Comparison of ENCODE assay signal across 20 mouse cellular contexts in genomic region chr1:190998027-190998426, GRCm38 (mm10). TPM values are rescaled to one million over a fixed set of nuclear protein-coding genes. Genes with fewer than 3 reads are reported as not detected.
"Had no signal": no experiment of that assay in that cellular context is flagged by ENCODE, and none has a peak within 500 bp of the region (broad histone marks: within the 10 kb centered on the region; RNA-seq: fewer than 3 reads in every experiment).

No protein-coding gene starts in this region.

- DNase-seq: kidney, postnatal 25 days; liver; liver, embryonic 13.5 days; liver, postnatal 0 days; lung, postnatal 14 days; right cerebral cortex, adult 18-20 months; right cerebral cortex, postnatal 25 days; thymus, adult 2 months; thymus, postnatal 25 days had no signal

- H3K27me3 ChIP-seq: limb, embryonic 12.5 days; liver, embryonic 13.5 days; lung, embryonic 15.5 days; midbrain, embryonic 12.5 days had no signal

- H3K27ac ChIP-seq: limb, embryonic 12.5 days; liver, embryonic 13.5 days; lung, embryonic 15.5 days; midbrain, embryonic 12.5 days had no signal

- H3K4me3 ChIP-seq: limb, embryonic 12.5 days; liver, embryonic 13.5 days; lung, embryonic 15.5 days; midbrain, embryonic 12.5 days had no signal

- H3K36me3 ChIP-seq: limb, embryonic 12.5 days; liver, embryonic 13.5 days; lung, embryonic 15.5 days; midbrain, embryonic 12.5 days had no signal

RNA-seq across cellular contexts. Expression of gene Vash2, which starts 18.9 kb away (rescaled TPM):
- total RNA-seq: megakaryocyte-erythroid progenitor cell, adult 5-6 weeks had no signal

RNA-seq across cellular contexts. Expression of gene Spata45, which starts 38.4 kb away (rescaled TPM):
- total RNA-seq: left cerebral cortex, postnatal 36 days; megakaryocyte-erythroid progenitor cell, adult 5-6 weeks had no signal
- polyA plus RNA-seq: kidney, embryonic 16.5 days; limb, embryonic 12.5 days; liver, embryonic 13.5 days; liver, postnatal 0 days; lung, embryonic 15.5 days; midbrain, embryonic 12.5 days; midbrain, embryonic 16.5 days; neural tube, embryonic 14.5 days; small intestine, adult 2 months; stomach, embryonic 16.5 days; thymus, adult 2 months; urinary bladder, adult 2 months had no signal
